Mouse (Mus musculus): ENCODE data around the gene Snhg11.

The Snhg11 gene

GRCm38 (mm10) chr2:158375443-158376122, at the start of gene Snhg11:
Snhg11 (plus strand) TSS chr2:158375638.
- DNase-seq (ENCODE audit: extremely low spot score, low spot score): peak; percentile 78

- DNase-seq (ENCODE audit: extremely low spot score, low spot score): no peak
Observed at GRCm38 (mm10) chr2:158334356-158334755, 41.1 kb upstream of the Snhg11 start.

- no peak for DNase-seq (ENCODE audit: extremely low spot score, low spot score)
Observed at GRCm38 (mm10) chr2:158337698-158338097, 37.7 kb upstream of the Snhg11 start.

- DNase-seq (ENCODE audit: extremely low spot score, low spot score): peak; percentile 59
Observed at GRCm38 (mm10) chr2:158339948-158340564, 35.4 kb upstream of the Snhg11 start.

- DNase-seq (ENCODE audit: extremely low spot score, low spot score): no peak
Observed at GRCm38 (mm10) chr2:158341324-158341723, 34.1 kb upstream of the Snhg11 start.

- peak; percentile 47 for DNase-seq (ENCODE audit: extremely low spot score, low spot score)
Observed at GRCm38 (mm10) chr2:158343495-158343894, 31.9 kb upstream of the Snhg11 start.

GRCm38 (mm10) chr2:158346467-158346866, 29.0 kb upstream of the Snhg11 start:
- no peak for DNase-seq (ENCODE audit: extremely low spot score, low spot score)

- DNase-seq (ENCODE audit: extremely low spot score, low spot score): peak; percentile 75
Observed at GRCm38 (mm10) chr2:158347868-158348267, 27.6 kb upstream of the Snhg11 start.

- DNase-seq (ENCODE audit: extremely low spot score, low spot score): no peak
Observed at GRCm38 (mm10) chr2:158352801-158353520, 22.5 kb upstream of the Snhg11 start.

- DNase-seq (ENCODE audit: extremely low spot score, low spot score): no peak
Observed at GRCm38 (mm10) chr2:158354348-158355114, 20.9 kb upstream of the Snhg11 start.

- DNase-seq (ENCODE audit: extremely low spot score, low spot score): no peak
Observed at GRCm38 (mm10) chr2:158355238-158355637, 20.2 kb upstream of the Snhg11 start.

GRCm38 (mm10) chr2:158356121-158356520, 19.3 kb upstream of the Snhg11 start:
- no peak for DNase-seq (ENCODE audit: extremely low spot score, low spot score)

GRCm38 (mm10) chr2:158359757-158360620, 15.4 kb upstream of the Snhg11 start:
- DNase-seq (ENCODE audit: extremely low spot score, low spot score): no peak

- DNase-seq (ENCODE audit: extremely low spot score, low spot score): peak; percentile 92
Observed at GRCm38 (mm10) chr2:158360873-158361677, 14.4 kb upstream of the Snhg11 start.

- DNase-seq (ENCODE audit: extremely low spot score, low spot score): no peak
Observed at GRCm38 (mm10) chr2:158361678-158362320, 13.6 kb upstream of the Snhg11 start.

GRCm38 (mm10) chr2:158364175-158364574, 11.3 kb upstream of the Snhg11 start:
- no peak for DNase-seq (ENCODE audit: extremely low spot score, low spot score)

GRCm38 (mm10) chr2:158365099-158365850, 10.2 kb upstream of the Snhg11 start:
- no peak for DNase-seq (ENCODE audit: extremely low spot score, low spot score)

GRCm38 (mm10) chr2:158367654-158368053, 7.8 kb upstream of the Snhg11 start:
- DNase-seq (ENCODE audit: extremely low spot score, low spot score): no peak

GRCm38 (mm10) chr2:158368313-158368712, 7.1 kb upstream of the Snhg11 start:
- no peak for DNase-seq (ENCODE audit: extremely low spot score, low spot score)
